Mouse (Mus musculus) MN1 (cell line): Measurements from ENCODE around the gene Pacrg.

Source experiments
- DNase-seq: peaks from one replicate; pipeline ENCODE4 v3.0.0-alpha.2; 2016; ENCODE audit warnings: low spot score

The Pacrg gene

GRCm38 (mm10) chr17:10549825-10550224 is 290.3 kb downstream of the Pacrg start:
- DNase-seq, result no peak

- no peak for DNase-seq
Measured at GRCm38 (mm10) chr17:10548969-10549368, 291.1 kb downstream of the Pacrg start.

- DNase-seq, result no peak
Measured at GRCm38 (mm10) chr17:10540772-10541171, 299.3 kb downstream of the Pacrg start.

GRCm38 (mm10) chr17:10534206-10534605 is 305.9 kb downstream of the Pacrg start:
- no peak for DNase-seq

- no peak for DNase-seq
Measured at GRCm38 (mm10) chr17:10533461-10533860, 306.6 kb downstream of the Pacrg start.

- DNase-seq, result no peak
Measured at GRCm38 (mm10) chr17:10531024-10531423, 309.1 kb downstream of the Pacrg start.

GRCm38 (mm10) chr17:10529329-10529955 is 310.7 kb downstream of the Pacrg start:
- DNase-seq, result no peak

GRCm38 (mm10) chr17:10521282-10521681 is 318.8 kb downstream of the Pacrg start:
- no peak for DNase-seq

GRCm38 (mm10) chr17:10519506-10520155 is 320.5 kb downstream of the Pacrg start:
- no peak for DNase-seq

- DNase-seq, result no peak
Measured at GRCm38 (mm10) chr17:10514812-10515211, 325.3 kb downstream of the Pacrg start.

- DNase-seq, result no peak
Measured at GRCm38 (mm10) chr17:10510913-10511759, 329.0 kb downstream of the Pacrg start.

- no peak for DNase-seq
Measured at GRCm38 (mm10) chr17:10510467-10510866, 329.6 kb downstream of the Pacrg start.

- no peak for DNase-seq
Measured at GRCm38 (mm10) chr17:10508088-10508487, 332.0 kb downstream of the Pacrg start.

GRCm38 (mm10) chr17:10507466-10507865 is 332.6 kb downstream of the Pacrg start:
- DNase-seq, result no peak

GRCm38 (mm10) chr17:10506896-10507295 is 333.2 kb downstream of the Pacrg start:
- no peak for DNase-seq

- no peak for DNase-seq
Measured at GRCm38 (mm10) chr17:10501439-10501838, 338.7 kb downstream of the Pacrg start.

- no peak for DNase-seq
Measured at GRCm38 (mm10) chr17:10500795-10501432, 339.2 kb downstream of the Pacrg start.

- no peak for DNase-seq
Measured at GRCm38 (mm10) chr17:10498935-10499655, 341.0 kb downstream of the Pacrg start.

- DNase-seq, result no peak
Measured at GRCm38 (mm10) chr17:10497781-10498420, 342.2 kb downstream of the Pacrg start.

- DNase-seq, result no peak
Measured at GRCm38 (mm10) chr17:10496066-10496465, 344.0 kb downstream of the Pacrg start.

- DNase-seq, result no peak
Measured at GRCm38 (mm10) chr17:10495588-10495987, 344.5 kb downstream of the Pacrg start.
